Mouse (Mus musculus) thymus, adult 18-20 months (tissue): ENCODE results near the gene H3f3b.

ENCODE experiments used
- DNase-seq, 2 experiments: peaks; one replicate each; pipeline ENCODE4 v3.0.0; 2022; ENCODE audit warnings: mixed read lengths in 2 of 2

The H3f3b gene

DNA sequence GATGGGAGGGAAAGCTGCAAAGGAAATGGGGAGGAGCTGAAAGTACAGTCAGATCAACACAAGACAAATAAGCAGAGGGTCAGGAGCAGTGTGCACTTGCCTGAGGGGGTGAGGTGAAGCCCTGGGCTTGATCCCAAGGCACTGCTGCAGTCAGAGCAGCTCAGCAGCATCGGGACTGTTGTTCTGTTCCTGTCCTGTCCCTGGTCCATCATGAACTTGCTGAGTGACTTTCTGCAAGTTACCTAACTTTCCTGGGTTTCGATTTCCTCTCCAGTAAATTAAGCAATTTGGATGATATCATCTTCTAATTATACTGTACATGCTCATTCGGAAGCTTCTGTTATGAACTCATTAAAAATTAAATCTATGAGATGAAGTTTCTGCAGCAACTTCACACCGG, at the start of gene H3f3b:
Gene H3f3b, minus strand, starts transcription at position 207 of the 400 bp plus-strand sequence.
- DNase-seq: no peak

DNA sequence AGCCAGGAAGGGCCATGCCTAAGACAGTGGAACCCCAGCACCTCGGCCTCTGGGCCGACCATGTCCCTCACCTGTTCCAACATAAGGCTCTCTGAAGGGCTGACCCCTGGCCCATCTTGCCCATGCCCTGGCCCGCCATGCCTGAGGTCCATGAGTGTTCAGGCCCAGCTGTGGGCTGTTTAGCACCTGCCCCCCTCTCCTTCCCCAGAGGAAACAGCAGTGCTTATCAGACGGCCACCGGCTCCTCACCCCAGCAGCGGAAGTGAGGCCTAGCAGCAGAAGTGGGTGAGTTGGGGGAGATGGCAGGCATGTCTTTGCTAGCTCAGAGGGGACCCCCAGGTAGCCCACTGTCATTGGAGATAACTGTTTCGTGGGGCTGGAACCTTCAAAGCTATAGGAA, 49.1 kb upstream of the H3f3b start:
- peak; percentile 66 to 73 for DNase-seq

DNA sequence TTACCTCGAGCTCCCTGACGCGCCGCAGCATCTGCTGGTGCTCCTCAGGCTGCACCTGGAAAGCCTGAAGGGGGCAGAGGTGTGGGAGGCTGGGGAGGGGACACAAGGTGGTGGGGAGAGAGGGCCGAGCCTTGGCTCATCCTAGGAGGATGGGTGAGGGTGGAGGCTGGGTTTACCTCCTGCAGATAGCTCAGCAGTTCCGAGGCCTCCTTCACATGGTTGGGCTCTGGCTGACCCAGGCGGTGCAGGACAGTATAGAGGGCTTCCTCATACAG, 48.4 kb upstream of the H3f3b start:
- peak in 1 of 2 experiments; percentile 34 for DNase-seq

DNA sequence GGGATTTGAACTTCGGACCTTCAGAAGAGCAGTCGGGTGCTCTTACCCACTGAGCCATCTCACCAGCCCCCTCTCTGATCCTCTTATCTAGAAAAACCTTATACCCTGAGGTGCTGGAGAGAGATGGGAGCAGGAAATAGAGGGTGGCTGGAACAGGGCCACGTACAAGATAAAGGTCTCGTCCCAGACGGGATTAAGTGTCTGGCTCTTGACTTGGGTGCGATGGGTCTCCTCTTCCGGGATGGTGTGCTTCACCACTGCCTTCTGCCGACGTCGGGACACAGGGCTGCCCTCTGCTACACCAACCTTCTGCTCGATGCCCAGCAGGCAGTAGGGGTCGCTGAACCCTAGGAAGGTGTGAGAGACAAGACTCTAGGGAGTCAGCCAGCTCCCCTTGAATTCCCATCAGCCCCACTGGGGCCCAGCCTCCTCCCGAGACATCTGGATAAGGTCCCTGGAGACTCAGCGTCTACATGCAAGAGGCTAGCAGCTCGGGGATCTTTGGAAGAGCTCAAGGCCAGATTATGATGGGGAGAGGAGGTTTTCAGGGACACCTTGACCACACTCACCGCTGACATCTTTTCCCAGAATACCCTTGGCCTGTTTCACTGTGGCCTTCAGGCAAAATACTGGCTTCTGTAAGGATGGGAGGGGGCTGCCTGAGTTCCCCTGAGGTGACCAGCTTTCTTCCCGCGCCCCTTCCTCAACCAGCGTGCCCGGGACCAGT, 47.9 kb upstream of the H3f3b start:
- no peak for DNase-seq

DNA sequence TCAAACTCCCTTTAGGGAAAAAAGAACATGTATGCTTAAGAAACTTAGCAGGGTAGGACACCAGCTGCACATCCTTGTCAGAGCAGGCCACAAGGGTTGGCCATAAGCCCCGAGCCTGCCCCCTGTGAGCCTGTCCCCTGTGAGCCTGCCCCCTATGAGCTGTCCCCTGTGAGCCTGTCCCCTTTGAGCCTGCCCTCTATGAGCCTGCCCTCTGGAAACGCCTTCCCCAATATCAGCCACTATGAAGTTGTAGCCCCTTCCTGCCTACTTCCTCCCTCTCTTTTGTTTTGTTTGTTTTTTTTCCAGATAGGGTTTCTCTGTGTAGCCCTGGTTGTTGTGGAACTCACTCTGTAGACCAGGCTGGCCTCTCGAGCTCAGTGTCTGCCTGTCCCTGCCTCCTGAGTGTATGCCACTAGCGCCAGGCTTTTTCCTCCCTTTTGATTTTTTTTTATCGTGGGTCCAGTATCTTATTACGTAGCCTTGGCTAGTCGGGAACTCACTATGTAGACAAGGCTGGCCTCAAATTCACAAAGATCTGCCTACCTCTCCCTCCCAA, 46.8 kb upstream of the H3f3b start:
- no peak for DNase-seq

DNA sequence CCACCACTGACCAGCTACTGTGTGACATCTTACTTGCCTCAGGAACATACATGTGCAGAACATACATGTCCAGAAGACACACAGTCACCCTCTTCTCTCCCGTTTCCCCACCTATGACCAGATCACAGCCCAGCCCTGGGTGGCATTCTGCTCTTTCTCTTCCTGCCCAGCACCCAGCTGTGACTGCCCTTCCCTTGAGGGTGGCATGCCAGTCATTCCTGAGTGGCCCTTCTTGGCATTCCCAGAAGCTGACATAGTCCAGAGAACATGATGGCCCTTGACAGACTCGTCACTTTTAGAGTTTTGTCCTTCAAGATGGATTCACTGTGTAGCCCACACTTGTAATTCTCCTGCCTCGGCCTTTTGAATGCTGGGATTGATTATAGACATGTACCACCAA, 44.8 kb upstream of the H3f3b start:
- no peak for DNase-seq

DNA sequence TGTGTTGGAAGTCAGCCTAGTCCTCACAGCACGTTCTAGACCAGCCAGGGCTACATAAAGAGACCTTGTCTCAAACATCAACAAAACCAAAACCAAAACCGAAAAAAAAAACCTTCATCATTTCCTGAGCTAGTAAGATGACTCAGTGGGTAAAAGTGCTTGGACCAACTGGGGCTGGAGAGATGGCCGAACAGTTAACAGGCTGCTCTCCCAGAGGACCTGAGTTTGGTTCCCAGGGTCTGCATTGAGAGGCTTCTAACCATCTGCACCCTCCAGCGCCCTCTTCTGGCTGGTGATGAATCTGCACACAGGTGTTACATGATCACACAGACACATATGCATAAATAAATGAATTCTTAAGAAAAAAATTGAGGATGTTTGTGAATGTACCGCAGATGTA, 43.7 kb upstream of the H3f3b start:
- DNase-seq: no peak

DNA sequence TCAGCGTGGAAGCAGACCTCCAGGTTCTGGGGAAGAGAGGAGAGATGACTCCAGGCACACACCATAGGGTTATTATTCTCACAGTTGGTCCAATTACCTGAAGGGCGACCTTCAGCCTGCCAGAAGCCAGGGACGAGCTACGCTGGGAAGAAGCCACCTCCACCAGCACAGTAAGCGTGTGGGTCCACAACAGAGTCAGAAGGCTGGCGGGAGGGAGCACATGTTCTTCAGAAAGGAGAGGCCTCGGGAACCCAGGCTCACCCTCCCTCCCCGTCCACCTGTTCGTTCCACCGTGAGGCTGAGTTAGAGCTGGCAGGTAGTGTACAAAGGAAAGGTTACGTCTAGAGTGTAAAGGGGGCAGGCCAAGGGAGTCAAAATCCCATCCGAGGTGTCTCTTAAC, 37.6 kb upstream of the H3f3b start:
- DNase-seq: no peak

DNA sequence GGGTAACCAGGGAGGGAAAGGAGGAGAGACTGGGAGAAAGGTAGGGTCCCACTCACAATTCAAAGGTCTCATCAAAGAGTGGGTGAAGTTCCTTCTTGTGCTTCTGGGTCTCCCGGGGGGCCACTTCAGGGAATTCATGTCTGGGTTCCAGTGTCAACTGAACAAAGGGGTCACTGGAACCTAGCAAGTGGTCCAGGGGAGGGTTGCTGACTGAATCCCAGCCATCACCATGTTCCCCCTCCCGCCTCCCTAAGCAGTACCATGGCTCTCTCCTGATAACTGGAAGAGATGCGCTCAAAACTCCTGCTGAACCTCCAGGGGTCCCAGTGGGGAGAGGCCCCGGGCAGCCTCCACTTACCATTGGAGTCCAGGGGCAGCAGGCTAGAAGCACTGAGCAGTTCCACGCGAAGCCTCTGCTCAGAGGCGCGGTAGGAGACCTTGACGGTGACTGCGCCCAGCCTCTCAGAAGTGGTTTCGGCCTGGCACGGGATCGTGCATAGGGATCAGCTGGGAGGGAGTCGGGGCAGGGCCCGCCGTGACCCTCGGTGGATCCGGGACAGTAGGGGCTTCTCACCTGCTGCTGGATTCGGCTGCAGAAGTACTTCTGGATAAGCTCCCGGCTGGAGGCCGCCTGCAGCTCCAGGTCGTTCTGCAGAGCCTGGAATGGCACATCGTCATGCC, 36.6 kb upstream of the H3f3b start:
- DNase-seq: no peak

DNA sequence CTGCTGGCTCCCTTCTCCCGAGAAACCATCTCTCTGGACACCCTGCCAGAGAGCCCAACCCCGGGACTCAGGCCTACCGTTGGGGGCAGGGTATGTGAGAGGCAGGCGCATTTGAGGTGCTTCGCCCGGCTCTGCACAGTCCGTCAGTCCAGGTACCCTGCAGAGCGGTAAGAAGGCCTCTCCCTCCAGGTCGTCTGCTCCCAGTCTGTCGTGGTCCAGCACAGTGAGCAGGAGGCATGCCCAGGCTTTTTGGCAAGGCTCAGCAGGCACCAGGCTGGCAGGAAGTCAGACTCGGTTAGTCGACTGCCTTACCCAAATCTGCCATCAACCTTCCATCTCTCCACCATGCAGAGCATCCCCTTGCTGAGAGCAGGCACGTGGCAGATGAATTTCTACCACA, 35.8 kb upstream of the H3f3b start:
- DNase-seq: no peak

DNA sequence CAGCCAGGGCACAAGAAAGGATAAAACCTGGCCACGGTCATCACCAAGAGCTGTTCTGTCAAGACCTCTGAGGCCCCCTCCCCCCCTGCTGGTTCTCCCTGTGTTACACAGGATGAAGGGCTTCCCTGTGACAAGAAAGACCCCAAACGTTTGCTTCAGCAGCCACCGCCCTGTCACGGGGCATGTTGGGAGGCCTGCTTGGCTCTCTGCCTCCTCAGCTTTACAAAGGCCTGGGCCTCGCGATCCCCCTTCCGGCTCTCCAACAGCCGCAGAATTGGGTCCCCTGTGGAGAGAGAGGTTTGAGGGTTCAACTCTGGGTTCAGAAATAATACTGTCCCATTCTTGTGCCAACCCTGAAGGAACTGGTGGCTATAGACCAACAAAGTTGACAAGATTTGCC, 34.8 kb upstream of the H3f3b start:
- no peak for DNase-seq

DNA sequence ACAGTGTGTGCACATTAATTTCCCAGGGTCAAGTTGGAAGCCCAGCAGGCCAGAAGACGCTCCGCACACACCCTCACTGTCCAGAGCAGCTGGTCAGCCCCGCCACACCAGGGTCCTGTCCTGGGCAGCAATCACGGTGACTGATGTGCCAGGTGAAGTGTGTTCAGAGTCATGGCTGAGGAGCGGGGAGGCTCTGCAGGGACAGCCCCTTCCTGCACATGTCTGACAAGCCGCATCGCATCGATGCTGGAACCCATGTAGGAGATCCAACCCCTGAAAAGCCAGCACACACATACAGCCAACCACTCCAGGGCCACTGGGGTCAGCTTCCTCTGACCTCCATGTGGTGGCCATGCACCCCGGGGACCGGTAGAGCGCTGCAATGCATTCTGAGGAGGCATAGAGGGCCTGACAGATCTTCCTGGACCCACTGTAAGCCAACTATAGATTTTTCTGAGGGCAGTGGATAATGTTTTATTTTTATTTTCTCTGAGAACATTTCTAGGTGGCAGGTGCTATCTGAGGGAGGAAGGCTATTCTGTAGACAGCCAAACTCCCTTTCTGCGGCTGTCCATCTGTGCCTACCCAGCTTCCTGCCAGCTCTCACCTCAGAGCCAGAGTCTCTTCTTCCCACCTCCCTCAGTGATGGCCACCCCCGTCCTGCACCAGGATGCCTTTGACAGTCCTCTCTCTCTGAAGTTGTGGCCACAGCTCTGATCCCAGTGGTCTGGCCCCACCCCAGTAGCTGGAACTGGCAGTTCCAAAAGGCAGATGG, 34.1 kb upstream of the H3f3b start:
- DNase-seq: no peak

DNA sequence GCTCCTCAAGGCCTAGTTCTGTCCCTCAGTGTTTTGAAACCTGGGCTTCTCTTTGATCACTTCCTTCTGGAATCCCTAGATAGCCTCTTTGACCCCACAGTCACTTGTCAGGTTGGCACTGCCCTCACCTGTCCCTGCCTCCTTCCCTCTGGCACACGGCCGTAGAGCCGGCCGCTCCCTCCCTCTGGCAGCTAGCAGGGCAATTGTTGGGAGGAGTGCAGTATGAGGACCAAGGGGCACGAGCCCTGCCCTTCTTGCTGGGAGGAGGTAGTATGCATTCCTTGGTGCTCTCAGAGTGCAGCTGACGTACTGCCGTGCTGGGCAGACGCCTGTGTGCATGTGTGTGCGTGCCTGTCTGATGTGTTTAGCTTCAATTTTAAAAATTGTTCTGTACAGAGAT, 32.8 kb upstream of the H3f3b start:
- no peak for DNase-seq

DNA sequence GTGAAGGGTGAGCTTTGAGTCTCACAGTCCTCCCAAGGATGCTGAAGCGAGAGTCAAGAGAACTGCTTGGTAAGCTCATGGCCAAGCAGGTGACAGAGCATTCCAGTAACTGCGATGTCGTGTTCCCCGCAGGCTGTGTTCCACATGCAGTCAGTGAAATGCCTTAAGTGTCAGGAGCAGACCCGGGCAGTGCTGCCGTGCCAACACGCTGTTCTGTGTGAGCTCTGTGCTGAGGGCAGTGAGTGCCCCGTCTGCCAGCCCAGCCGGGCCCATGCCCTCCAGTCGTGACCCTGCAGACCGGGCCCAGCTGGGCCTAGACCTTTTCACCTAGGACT, 31.9 kb upstream of the H3f3b start:
- DNase-seq: no peak

DNA sequence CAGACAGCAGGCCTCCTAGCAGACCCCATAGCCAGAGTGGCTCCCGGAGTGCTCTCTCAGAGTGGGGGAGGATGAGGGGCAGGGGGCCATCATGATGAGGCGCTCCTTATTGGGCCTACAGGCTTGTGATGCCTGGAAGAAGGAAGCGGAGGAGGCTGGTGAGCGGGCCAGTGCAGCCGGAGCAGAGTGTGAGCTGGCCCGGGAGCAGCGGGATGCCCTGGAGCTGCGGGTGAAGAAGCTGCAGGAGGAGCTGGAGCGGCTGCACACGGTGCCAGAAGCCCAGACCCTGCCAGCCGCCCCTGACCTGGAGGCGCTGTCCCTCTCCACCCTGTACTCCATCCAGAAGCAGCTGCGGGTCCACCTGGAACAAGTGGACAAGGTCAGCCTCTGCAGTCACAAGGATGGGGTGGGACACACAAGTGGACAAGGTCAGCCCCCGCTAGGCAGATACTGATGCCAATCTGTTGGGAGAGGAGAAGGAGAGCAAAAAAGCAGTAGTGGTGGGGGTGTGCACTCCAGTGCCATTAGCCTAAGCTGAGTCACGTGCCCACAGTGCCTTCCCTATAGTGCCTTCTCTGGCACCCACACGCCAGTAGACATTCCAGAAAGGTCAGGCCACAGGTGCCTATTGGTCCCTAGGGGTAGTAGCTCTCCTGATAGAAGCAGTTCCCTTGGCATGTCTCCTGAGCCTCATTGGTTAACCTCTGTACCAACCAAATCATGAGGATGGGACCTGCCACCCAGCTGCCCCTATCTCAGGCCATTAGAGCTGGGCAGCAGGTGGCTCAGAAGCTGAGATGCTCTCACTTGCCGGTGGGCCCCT, 31.3 kb upstream of the H3f3b start:
- no peak for DNase-seq

DNA sequence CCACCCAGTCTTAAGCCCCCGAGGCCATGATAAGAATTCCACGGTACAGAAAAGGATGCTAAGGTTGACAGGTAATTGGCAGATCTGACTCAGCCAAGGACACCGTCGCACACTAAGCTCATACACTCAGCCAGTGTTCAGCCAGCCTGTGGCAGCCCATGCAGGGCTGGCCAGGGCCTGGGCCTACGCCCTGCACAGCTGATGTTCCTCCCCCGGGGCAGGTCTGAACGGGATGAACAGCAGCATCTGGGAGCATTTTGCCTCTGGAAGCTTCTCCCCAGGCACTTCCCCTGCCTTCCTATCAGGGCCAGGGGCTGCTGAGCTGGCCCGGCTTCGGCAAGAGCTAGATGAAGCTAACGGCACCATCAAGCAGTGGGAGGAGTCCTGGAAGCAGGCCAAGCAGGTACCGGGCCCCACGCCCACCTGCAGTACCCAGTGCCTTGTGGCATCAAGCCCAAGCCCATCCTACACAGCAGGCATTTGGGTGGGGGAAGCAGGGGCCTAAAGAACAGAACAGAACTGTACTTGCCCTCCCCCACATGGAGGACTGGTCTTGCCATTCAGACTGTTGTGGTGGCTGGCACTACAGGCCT, 30.4 kb upstream of the H3f3b start:
- DNase-seq: no peak

DNA sequence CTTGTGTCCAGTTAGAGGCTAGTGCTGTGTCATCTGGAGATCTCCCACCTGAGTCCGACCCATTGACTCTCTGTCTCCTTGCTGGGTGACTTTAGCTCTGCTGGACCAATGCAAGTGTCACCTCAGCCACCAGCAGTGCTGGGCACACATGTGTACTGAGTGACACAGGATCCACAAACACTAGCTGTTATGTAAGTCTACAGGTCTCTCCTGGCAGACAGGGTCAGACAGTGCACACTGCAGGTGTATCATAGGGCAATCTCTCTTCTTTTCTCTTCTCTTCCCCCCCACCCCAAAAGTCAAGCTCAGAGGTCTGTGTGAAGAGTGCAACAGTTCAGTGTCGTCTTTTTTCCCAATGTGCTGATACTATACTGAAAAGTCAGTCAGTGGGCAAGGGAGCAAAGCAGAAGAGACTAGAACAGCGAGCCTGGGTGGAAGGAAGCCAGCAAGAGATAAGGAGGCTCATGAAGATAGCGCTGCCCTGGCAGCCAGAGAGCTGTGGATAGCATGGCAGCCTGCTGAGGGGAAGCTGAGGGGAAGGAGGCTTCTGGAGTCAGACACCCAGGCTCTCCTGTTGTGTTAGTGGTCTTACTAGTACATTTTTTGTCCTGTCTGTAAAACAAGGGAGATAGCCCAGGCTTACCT, 29.6 kb upstream of the H3f3b start:
- no peak for DNase-seq

DNA sequence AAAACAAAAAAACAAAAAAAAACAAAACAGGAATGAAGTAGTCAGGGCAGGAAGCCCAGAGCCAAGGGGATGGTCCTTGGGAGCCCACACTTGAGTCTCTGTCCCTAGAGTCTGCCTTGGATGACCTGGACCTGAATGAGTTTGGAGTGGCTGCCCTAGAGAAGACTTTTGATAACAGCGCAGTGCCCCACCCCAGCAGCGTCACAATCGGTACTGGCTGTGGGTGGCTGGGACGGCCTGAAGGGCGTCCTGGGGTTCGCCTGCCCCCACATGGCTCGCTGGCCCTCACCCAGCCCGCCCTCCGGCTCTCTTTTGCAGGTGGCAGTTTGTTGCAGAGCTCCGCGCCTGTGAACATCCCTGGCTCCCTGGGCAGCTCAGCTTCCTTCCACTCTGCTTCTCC, 28.1 kb upstream of the H3f3b start:
- DNase-seq: no peak

DNA sequence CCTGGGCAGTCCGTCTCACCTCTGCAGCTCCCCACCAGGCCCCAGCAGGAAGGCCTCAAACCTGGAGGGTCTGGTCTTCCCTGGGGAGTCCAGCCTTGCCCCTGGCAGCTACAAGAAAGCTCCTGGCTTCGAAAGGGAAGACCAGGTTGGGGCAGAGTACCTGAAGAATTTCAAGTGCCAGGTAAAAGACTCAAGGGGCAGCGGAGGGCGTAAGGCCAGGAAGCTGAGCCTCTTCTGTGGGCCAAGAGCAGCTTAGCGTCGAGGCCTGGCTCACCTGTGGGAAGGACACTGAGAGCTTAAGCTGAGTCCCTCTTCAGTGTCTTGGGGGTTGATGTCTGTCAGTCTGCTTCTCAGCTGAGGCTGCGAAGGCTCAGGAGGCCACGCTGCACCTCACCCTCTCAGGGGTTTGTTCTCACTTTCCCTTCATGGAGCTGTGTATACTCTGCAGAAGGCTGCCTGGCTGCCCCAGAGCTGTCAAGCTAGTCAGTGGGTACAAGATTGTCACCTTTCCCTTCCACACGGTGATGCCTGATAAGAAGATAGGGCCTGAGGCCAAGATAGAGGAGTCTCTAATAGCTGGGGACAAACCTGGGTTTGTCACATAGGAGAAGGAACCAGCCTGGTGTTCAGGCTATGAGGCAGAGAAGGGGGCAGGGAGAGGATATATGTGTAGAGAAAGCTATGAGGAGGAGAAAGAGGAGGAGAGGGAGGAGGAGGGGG, 25.9 kb upstream of the H3f3b start:
- no peak for DNase-seq

DNA sequence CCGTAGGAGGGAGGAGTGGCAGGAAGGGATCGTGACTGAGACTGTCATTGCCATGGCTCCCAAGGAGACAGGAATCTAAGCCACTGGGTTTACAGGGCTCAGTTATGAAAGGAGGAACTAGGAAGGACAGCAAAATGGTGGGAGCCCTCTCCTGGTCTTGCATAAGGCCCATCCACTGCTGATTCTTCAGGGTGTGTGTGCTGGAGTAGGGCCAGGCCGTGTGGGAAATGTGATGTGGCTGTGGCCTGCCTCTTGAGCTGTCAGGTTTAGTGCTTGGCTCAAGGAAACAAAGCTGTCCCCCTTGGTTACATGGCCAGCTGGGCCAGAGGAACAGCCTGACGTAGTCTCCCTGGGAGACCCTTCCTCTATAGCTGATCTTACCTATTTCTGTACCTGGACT, 22.4 kb upstream of the H3f3b start:
- no peak for DNase-seq

DNA sequence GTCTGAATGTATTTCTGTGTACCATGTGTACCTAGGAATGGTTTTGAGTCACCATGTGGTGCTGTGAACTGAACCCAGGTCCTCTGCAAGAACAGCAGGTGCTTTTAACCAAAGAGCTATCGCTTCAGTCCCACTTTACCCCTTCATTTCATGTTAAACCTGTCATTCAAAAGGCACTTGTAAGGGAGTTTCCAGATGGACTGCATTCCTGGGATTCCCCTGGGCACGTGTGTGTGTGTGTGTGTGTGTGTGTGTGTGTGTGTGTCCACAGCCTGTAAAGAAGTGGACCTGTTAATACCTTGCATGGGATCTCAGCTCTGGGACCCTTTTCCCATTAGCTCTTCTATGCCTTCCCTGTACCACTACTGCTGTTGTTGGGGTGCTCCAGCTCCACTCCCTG, 21.8 kb upstream of the H3f3b start:
- DNase-seq: no peak

DNA sequence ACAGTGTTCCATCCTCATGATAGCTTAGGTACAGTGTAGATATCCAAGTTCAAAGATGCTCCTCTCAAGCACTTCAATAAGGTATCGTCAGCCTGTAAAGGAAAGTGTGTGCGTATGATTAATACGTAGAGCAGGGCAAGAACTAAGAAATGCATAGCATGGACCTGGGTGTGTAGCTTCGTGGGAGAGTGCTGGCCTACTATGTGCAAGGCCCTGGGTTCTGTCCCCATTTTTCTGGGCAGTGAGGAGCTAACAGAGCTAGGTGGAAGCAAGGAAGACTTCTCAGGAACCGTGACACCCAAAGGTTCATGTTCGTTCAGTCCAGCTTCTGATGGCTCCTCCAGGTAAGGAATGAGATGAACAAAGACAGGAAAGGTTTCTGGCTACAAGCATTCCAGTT, 17.4 kb upstream of the H3f3b start:
- no peak for DNase-seq
